Mouse (Mus musculus) lung, embryonic 14.5 days (tissue): ENCODE data around the gene Cers5. TPM values are rescaled to one million over a fixed set of nuclear protein-coding genes. Genes with fewer than 3 reads are reported as not detected.

Experiments used
- ATAC-seq: fragments of 200-750 bp; cut with Nextera tagmentation; 2 replicates; pipeline ENCODE4 v1.8.0; 2017; ENCODE audit warnings: mild to moderate bottlenecking, moderate TSS enrichment, moderate library complexity; ENCODE audit not compliant: insufficient read depth
- DNase-seq: peaks from one replicate; pipeline ENCODE4 v3.0.0-alpha.2; 2015
- H3K27ac ChIP-seq: fragments of 300-500 bp; sonication (generic); 2 replicates; pipeline ENCODE4 v1.5.1; 2014; ENCODE audit warnings: low read depth, mild to moderate bottlenecking, moderate library complexity
- H3K27me3 ChIP-seq: fragments of 300-500 bp; sonication (generic); 2 replicates; pipeline ENCODE4 v1.6.1; 2014; ENCODE audit warnings: low read length, control low read depth; ENCODE audit not compliant: insufficient read depth
- H3K36me3 ChIP-seq: fragments of 300-500 bp; sonication (generic); 2 replicates; pipeline ENCODE4 v1.6.1; 2014; ENCODE audit warnings: control low read depth; ENCODE audit not compliant: insufficient read depth
- H3K4me1 ChIP-seq: fragments of 300-500 bp; sonication (generic); 2 replicates; pipeline ENCODE4 v1.6.1; 2014; ENCODE audit warnings: antibody characterized with exemption, control low read depth; ENCODE audit not compliant: insufficient read depth
- H3K4me2 ChIP-seq: fragments of 300-500 bp; sonication (generic); 2 replicates; pipeline ENCODE4 v1.6.1; 2014; ENCODE audit warnings: mild to moderate bottlenecking
- H3K4me3 ChIP-seq: fragments of 300-500 bp; sonication (generic); 2 replicates; pipeline ENCODE4 v1.5.1; 2014; ENCODE audit warnings: low read depth, low read length
- H3K9ac ChIP-seq: fragments of 300-500 bp; sonication (generic); 2 replicates; pipeline ENCODE4 v1.6.1; 2014
- H3K9me3 ChIP-seq: fragments of 300-500 bp; sonication (generic); 2 replicates; pipeline ENCODE4 v1.6.1; 2016; ENCODE audit warnings: low read depth, low read length, control low read depth
- CTCF ChIP-seq: IDR thresholded peaks from 2 replicates; pipeline ENCODE4 v1.5.1; 2016; ENCODE audit warnings: antibody characterized with exemption, low read depth
- WGBS: fragments of 180-500 bp; shearing (Covaris S2); extraction: QIAGEN DNeasy Blood & Tissue Kit; methylation state at CpG from one replicate; pipeline ENCODE4 v1.1.7; 2014; 5-methylcytosine and 5-hydroxymethylcytosine counted together
- polyA plus RNA-seq: library from polyadenylated mRNA; unstranded; fragments of >200 nt; fragmentation: Nextera tagmentation; extraction: Ambion mirVana; gene quantifications from 2 replicates; pipeline ENCODE4 v1.2.1, GENCODE M21; 2014

The Cers5 gene
- polyA plus RNA-seq, 1 experiment from 2014 or later, result 78.8 TPM

GRCm38 (mm10) chr15:99801885-99802572 is 29.3 kb upstream of the Cers5 start:
- Histone ChIP-seq H3K27me3 (no peaks in the 10 kb centered on the region), H3K4me3 (no peak overlapping the region), H3K4me1 (0 out of 2 replicates have a peak, but pooled peaks cover 6% of the 10 kb centered on the region), H3K36me3 (peaks cover 60% of the 10 kb centered on the region), H3K4me2 (no peak overlapping the region), H3K9me3 (no peaks in the 10 kb centered on the region), H3K9ac (no peak overlapping the region), H3K27ac (no peak overlapping the region)
- DNase-seq (no peak), ATAC-seq (no peak)
- no peak for TF ChIP-seq CTCF
- WGBS, result 52% methylated on average over 24 of the region's 24 CpGs

GRCm38 (mm10) chr15:99799706-99800105 is 27.0 kb upstream of the Cers5 start:
- H3K27ac ChIP-seq, result no peak overlapping the region
- WGBS, result 56% methylated on average over 6 of the region's 6 CpGs
- DNase-seq (no peak), ATAC-seq (no peak)
- 0 out of 2 replicates have a peak, but pooled peaks cover 6% of the 10 kb centered on the region for H3K4me1 ChIP-seq
- H3K4me2 ChIP-seq, result no peak overlapping the region
- no peak overlapping the region for H3K9ac ChIP-seq
- H3K36me3 ChIP-seq, result peaks cover 52% of the 10 kb centered on the region
- no peaks in the 10 kb centered on the region for H3K9me3 ChIP-seq
- no peak for TF ChIP-seq CTCF
- no peaks in the 10 kb centered on the region for H3K27me3 ChIP-seq
- H3K4me3 ChIP-seq, result no peak overlapping the region

DNA sequence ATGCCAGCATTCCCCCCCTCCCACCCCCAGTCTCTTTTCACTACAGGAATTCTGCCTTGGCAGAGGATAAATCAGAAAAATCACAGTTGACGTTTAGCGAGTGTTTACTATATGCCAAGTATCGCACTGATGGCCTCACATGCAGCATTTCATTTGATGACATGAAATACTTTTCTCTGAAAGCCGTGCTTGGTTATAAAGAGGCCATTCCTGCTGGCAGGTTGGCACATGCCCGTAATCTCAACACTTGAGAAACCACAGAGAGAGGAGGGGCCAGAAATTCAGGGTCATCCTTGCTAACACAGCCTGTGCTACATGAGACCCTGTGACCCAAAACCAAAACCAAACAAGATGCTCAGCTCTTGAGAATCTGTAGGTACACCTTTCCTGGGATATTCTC is 25.2 kb upstream of the Cers5 start:
- ATAC-seq, result no peak

DNA sequence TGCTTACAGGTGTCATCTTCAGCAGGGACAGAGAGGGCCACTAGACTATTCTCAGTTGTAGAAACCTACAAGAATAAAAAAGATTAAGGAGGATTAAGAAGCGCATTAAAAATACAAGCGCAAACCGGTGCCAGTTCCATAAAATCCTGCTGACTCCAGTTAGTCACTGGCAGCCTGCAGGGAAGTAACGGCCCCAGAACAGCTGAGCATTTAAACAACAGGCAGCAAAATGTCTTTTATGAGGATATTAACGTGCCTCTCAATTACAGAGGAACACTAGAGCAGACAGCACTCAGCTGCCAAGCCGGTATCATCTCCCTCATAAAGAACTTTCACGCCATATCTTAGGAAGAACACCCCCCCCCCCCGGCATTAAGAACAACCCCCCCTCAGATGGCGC is 24.1 kb upstream of the Cers5 start:
- Histone ChIP-seq H3K4me2 (no peak overlapping the region), H3K36me3 (peaks cover 70% of the 10 kb centered on the region), H3K4me3 (no peak overlapping the region), H3K9ac (no peak overlapping the region), H3K27me3 (no peaks in the 10 kb centered on the region), H3K27ac (no peak overlapping the region), H3K4me1 (no peaks in the 10 kb centered on the region), H3K9me3 (no peaks in the 10 kb centered on the region)
- TF ChIP-seq CTCF, result no peak
- ATAC-seq (no peak), DNase-seq (no peak)
- WGBS, result 78% methylated on average over 9 of the region's 9 CpGs

More for the DNA sequence above, 25.2 kb upstream of the Cers5 start:
- Histone ChIP-seq H3K9me3 (no peaks in the 10 kb centered on the region), H3K27ac (no peak overlapping the region), H3K4me3 (no peak overlapping the region), H3K9ac (no peak overlapping the region), H3K36me3 (peaks cover 66% of the 10 kb centered on the region), H3K27me3 (no peaks in the 10 kb centered on the region), H3K4me2 (no peak overlapping the region), H3K4me1 (no peaks in the 10 kb centered on the region)
- TF ChIP-seq CTCF, result no peak
- 63% methylated on average over 5 of the region's 5 CpGs for WGBS
- DNase-seq, result no peak

DNA sequence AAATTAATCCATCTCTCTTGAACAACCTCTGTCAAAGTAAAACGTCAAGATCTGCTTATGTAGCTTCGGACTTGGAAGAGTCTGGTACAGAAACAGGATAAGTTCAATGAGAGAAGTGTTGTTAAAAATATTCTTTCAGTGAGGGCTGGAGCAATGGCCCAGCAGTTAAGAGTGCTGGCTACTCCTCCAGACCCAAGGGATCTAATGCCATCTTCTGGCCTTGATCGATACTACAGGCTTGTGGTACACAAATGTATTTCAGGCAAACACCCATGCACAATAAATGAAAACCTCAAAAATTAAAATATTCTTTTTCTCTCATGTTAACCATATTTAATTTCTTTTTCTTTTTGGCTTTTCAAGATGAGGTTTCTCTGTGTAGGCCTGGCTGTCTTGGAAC is 23.4 kb upstream of the Cers5 start:
- 0 out of 2 replicates have a peak, but pooled peaks have one; percentile 28 for TF ChIP-seq CTCF
- ATAC-seq (no peak), DNase-seq (peak; percentile 51)
- Histone ChIP-seq H3K9me3 (no peaks in the 10 kb centered on the region), H3K27ac (no peak overlapping the region), H3K27me3 (no peaks in the 10 kb centered on the region), H3K4me2 (no peak overlapping the region), H3K36me3 (peaks cover 71% of the 10 kb centered on the region), H3K9ac (no peak overlapping the region), H3K4me1 (no peaks in the 10 kb centered on the region), H3K4me3 (no peak overlapping the region)
- 80% methylated on average over 3 of the region's 3 CpGs for WGBS

- 87% methylated on average over 16 of the region's 16 CpGs for WGBS
- no peak overlapping the region for H3K4me2 ChIP-seq
- H3K36me3 ChIP-seq, result peaks cover 67% of the 10 kb centered on the region
- no peak overlapping the region for H3K4me3 ChIP-seq
- H3K27ac ChIP-seq, result no peak overlapping the region
- DNase-seq (no peak), ATAC-seq (no peak)
- H3K9me3 ChIP-seq, result no peaks in the 10 kb centered on the region
- H3K27me3 ChIP-seq, result no peaks in the 10 kb centered on the region
- no peak for TF ChIP-seq CTCF
- H3K4me1 ChIP-seq, result no peaks in the 10 kb centered on the region
- H3K9ac ChIP-seq, result no peak overlapping the region
Observed at GRCm38 (mm10) chr15:99792221-99792815, 19.6 kb upstream of the Cers5 start.

DNA sequence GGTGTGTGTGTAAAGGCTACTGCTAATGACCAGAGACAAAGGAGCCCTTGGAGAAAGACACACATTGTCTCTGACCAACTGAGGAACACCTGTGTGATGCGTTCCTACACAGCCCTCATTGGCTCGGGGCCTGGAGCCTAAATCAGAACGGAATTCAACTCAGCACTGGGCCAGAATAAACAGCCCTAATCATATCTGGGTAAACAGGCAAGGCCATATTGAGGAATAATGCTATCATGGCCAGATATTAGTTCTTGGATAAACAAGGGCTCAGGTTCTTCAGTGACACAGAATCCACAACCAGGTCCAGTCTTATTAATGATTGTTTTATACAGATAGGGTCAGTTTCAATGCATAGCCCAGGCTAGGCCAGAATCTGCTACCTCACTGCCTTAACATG is 18.3 kb upstream of the Cers5 start:
- TF ChIP-seq CTCF, result no peak
- Histone ChIP-seq H3K4me2 (no peak overlapping the region), H3K27me3 (no peaks in the 10 kb centered on the region), H3K9ac (no peak overlapping the region), H3K36me3 (peaks cover 67% of the 10 kb centered on the region), H3K9me3 (no peaks in the 10 kb centered on the region), H3K27ac (no peak overlapping the region), H3K4me3 (no peak overlapping the region), H3K4me1 (no peaks in the 10 kb centered on the region)
- ATAC-seq, result no peak
- DNase-seq, result no peak
- 66% methylated on average over 3 of the region's 3 CpGs for WGBS
